In genomic region chr13:52024349-52024748, GRCm38 (mm10) we compare ENCODE assay signal across 7 mouse cellular contexts.
DNase-seq lines count a peak whose midpoint lies in the region; ATAC-seq and TF ChIP-seq lines count a peak whose summit lies in the region.

No protein-coding gene starts in this region.

- H3K27ac ChIP-seq in heart, embryonic 15.5 days = peak overlapping the region; percentile 17

- WGBS in heart, embryonic 15.5 days = 19% methylated on average over 2 of the region's 2 CpGs

- no peaks in the 10 kb centered on the region for H3K9me3 ChIP-seq in heart, embryonic 15.5 days (replicated peaks)

- H3K9ac ChIP-seq in heart, embryonic 15.5 days = no peak overlapping the region; the same call in 1 of the 2 replicates

- H3K27me3 ChIP-seq in Patski = no peaks in the 10 kb centered on the region
- H3K27me3 ChIP-seq in heart, embryonic 15.5 days = no peaks in the 10 kb centered on the region

- DNase-seq in Patski (ENCODE audit: low read depth, low spot score) = no peak
- peak; percentile 69 for DNase-seq in adrenal gland, postnatal 25 days
- DNase-seq in kidney, postnatal 25 days = peak; percentile 86 to 90

- in situ Hi-C loops in Patski (cut with MboI; ENCODE audit: low pct_unique_long_range_greater_than_20kb) = no loop called here

- no peak for TF ChIP-seq CTCF in Patski (IDR thresholded peaks at IDR 0.05)

- POLR2A ChIA-PET in Patski (lab: Charles Lee) = interaction anchor here (1.0 kb wide), 1 partner anchor 48 kb away, joined by 3 read pairs; no protein-coding TSS in a partner anchor

- CTCF ChIA-PET in Patski (lab: Charles Lee) = interaction anchor here (0.9 to 1.4 kb wide), 2 partner anchors 20 to 180 kb away, joined by 3 read pairs; no protein-coding TSS in a partner anchor

- H3K4me2 ChIP-seq in heart, embryonic 15.5 days = peak overlapping the region; percentile 27; the same call in 1 of the 2 replicates

- H3K36me3 ChIP-seq in heart, embryonic 15.5 days = no peaks in the 10 kb centered on the region

- ATAC-seq in Patski = peak; percentile 68
- ATAC-seq in heart, embryonic 15.5 days (replicated peaks; ENCODE audit: insufficient number of reproducible peaks, insufficient read depth, low FRiP score, low read depth) = no peak; the same call in 1 of the 2 replicates
- peak; percentile 55 for ATAC-seq in megakaryocyte-erythroid progenitor cell, adult 5-6 weeks (replicated peaks; ENCODE audit: low FRiP score, low TSS enrichment, poor library complexity, severe bottlenecking)
- no peak for ATAC-seq in CD4-positive, CD25-positive, alpha-beta regulatory T cell, adult 4 months
- no peak for ATAC-seq in inflammation-experienced regulatory T-cells, adult 6 months

- H3K4me1 ChIP-seq in heart, embryonic 15.5 days (replicated peaks) = peaks cover 31% of the 10 kb centered on the region

- no peak overlapping the region for H3K4me3 ChIP-seq in heart, embryonic 15.5 days

Comparison
In these comparisons a context has a peak if more than half of its experiments do, and no peak if none do; other contexts are left out.
1. ATAC-seq: peak in Patski (single experiment) and megakaryocyte-erythroid progenitor cell, adult 5-6 weeks (single experiment); none in heart, embryonic 15.5 days (single experiment), CD4-positive, CD25-positive, alpha-beta regulatory T cell, adult 4 months (single experiment) and inflammation-experienced regulatory T-cells, adult 6 months (single experiment).